Mouse (Mus musculus) thymus, adult 2 months (tissue): ENCODE results near the gene Arpc2. TPM values are rescaled to one million over a fixed set of nuclear protein-coding genes. Genes with fewer than 3 reads are reported as not detected.

Experiments used
- DNase-seq: peaks from one replicate; pipeline ENCODE4 v3.0.0; 2021
- H3K27ac ChIP-seq: fragments of 200-500 bp; 2 replicates; pipeline ENCODE4 v1.5.1; 2012; ENCODE audit warnings: low read length, control low read depth; ENCODE audit not compliant: control insufficient read depth, insufficient read depth
- H3K27me3 ChIP-seq: fragments of 200-500 bp; 2 replicates; pipeline ENCODE4 v1.6.1; 2012; ENCODE audit warnings: mild to moderate bottlenecking, low read length, moderate library complexity, mixed read lengths; ENCODE audit not compliant: control insufficient read depth, insufficient read depth
- H3K36me3 ChIP-seq: fragments of 200-500 bp; 2 replicates; pipeline ENCODE4 v1.6.1; 2012; ENCODE audit warnings: mild to moderate bottlenecking, low read length, moderate library complexity; ENCODE audit not compliant: control insufficient read depth, insufficient read depth
- H3K4me1 ChIP-seq: fragments of 200-500 bp; replicated peaks from 2 replicates; pipeline ENCODE4 v1.6.1; 2012; ENCODE audit warnings: low read length; ENCODE audit not compliant: control insufficient read depth, insufficient read depth
- H3K4me3 ChIP-seq: fragments of 200-500 bp; 2 replicates; pipeline ENCODE4 v1.5.1; 2012; ENCODE audit warnings: mild to moderate bottlenecking, low read length, control low read depth, moderate library complexity; ENCODE audit not compliant: control insufficient read depth, insufficient read depth
- CTCF ChIP-seq: fragments of 200-500 bp; IDR thresholded peaks from 2 replicates; pipeline ENCODE4 v1.5.1; 2012; ENCODE audit warnings: mild to moderate bottlenecking, control low read depth, low read length, moderate library complexity, borderline replicate concordance; ENCODE audit not compliant: control insufficient read depth, poor library complexity, insufficient read depth; ENCODE audit errors: extremely low read depth
- POLR2A ChIP-seq: fragments of 200-500 bp; IDR thresholded peaks from 2 replicates; pipeline ENCODE4 v1.6.1; 2012; ENCODE audit warnings: mild to moderate bottlenecking, low read length, control low read depth, moderate library complexity; ENCODE audit not compliant: control insufficient read depth, poor library complexity, insufficient read depth; ENCODE audit errors: extremely low read depth
- WGBS: fragments of 180-500 bp; shearing (Covaris S2); methylation state at CpG from one replicate; pipeline ENCODE4 v1.1.7; 2018; 5-methylcytosine and 5-hydroxymethylcytosine counted together
- polyA plus RNA-seq: library from polyadenylated mRNA; depleted of rRNA; stranded (reverse); fragments of >200 nt; gene quantifications from 2 replicates; pipeline ENCODE4 v1.2.3, GENCODE M21; 2012

Gene Arpc2
- polyA plus RNA-seq, 1 experiment: 263 TPM

DNA sequence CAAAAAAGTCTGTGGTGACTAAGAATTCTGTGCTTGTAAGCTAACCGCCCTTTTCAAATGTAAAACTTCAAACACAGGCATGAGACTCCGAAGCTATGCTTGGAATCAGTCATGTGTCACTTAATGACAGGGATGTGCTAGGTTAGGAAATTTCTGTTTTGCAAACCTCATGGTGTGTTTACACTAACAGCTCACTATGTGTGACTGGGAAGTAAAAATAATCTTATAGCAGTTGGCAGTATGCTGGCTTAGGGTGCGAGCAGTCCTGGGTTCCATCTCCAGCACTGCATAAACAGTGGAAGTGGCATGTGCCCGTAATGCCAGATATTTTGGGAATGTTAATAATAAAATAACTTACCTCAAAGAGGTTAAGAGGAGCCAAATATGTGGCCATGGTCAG is 69.1 kb downstream of the Arpc2 start:
- H3K36me3 ChIP-seq: no peaks in the 10 kb centered on the region
- H3K27ac ChIP-seq: no peak overlapping the region
- H3K4me3 ChIP-seq: no peak overlapping the region
- H3K4me1 ChIP-seq: peaks cover 18% of the 10 kb centered on the region
- WGBS: 97% methylated on average over 4 of the region's 4 CpGs
- no peaks in the 10 kb centered on the region; the same call in 1 of the 2 replicates for H3K27me3 ChIP-seq
- DNase-seq: no peak
- TF ChIP-seq POLR2A (no peak), CTCF (no peak)

GRCm38 (mm10) chr1:74305522-74305921 is 69.6 kb downstream of the Arpc2 start, which contains the start of gene Tmbim1:
Tmbim1 (minus strand) TSS chr1:74305622.
- no peak within 1 kb of the TSS for H3K4me3 ChIP-seq
- no peaks in the 10 kb centered on the region; the same call in 1 of the 2 replicates for H3K27me3 ChIP-seq
- H3K4me1 ChIP-seq: peaks cover 18% of the 10 kb centered on the region
- DNase-seq: no peak
- 97% methylated on average over 2 of the region's 2 CpGs for WGBS
- TF ChIP-seq POLR2A: no peak
- no peaks in the 10 kb centered on the region for H3K36me3 ChIP-seq
- H3K27ac ChIP-seq: no peak within 1 kb of the TSS

GRCm38 (mm10) chr1:74307146-74307545 is 71.3 kb downstream of the Arpc2 start:
- Histone ChIP-seq H3K4me3 (no peak overlapping the region), H3K36me3 (no peaks in the 10 kb centered on the region), H3K27me3 (no peaks in the 10 kb centered on the region; the same call in 1 of the 2 replicates), H3K4me1 (peaks cover 18% of the 10 kb centered on the region), H3K27ac (no peak overlapping the region)
- TF ChIP-seq CTCF: no peak
- 100% methylated on average over 1 of the region's 1 CpGs for WGBS
- DNase-seq: no peak

- peaks cover 18% of the 10 kb centered on the region for H3K4me1 ChIP-seq
- DNase-seq: no peak
- H3K4me3 ChIP-seq: no peak overlapping the region
- H3K27me3 ChIP-seq: no peaks in the 10 kb centered on the region; the same call in 1 of the 2 replicates
- no peak overlapping the region for H3K27ac ChIP-seq
- H3K36me3 ChIP-seq: no peaks in the 10 kb centered on the region
- WGBS: 51% methylated on average over 10 of the region's 10 CpGs
- TF ChIP-seq POLR2A: no peak
- no peak for TF ChIP-seq CTCF
These were observed 72.4 kb downstream of the Arpc2 start for GRCm38 (mm10) chr1:74308001-74308964.

DNA sequence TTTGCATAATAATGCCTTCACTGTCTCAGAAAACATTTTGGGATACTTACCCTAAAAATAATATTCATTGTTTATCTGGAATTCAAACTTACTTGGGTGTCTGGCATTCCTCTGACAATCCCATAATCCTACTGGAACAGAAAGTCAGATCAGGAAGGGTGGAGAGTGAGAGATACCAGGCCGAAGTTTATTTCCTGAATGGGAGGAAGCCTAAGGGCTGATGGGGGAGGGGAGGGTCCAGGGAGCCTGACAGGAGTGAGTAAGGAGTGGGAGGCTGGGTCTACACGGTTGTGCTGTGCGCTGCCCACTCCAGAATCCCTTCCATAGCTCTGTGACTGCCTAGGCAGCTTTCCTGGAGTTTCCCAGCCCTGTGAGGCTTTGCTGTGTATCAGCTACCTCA is 73.9 kb downstream of the Arpc2 start:
- TF ChIP-seq POLR2A (no peak), CTCF (no peak)
- H3K36me3 ChIP-seq: no peaks in the 10 kb centered on the region
- H3K4me1 ChIP-seq: peaks cover 9% of the 10 kb centered on the region
- no peak overlapping the region for H3K4me3 ChIP-seq
- H3K27me3 ChIP-seq: no peaks in the 10 kb centered on the region
- DNase-seq: no peak
- 63% methylated on average over 3 of the region's 3 CpGs for WGBS
- H3K27ac ChIP-seq: no peak overlapping the region

DNA sequence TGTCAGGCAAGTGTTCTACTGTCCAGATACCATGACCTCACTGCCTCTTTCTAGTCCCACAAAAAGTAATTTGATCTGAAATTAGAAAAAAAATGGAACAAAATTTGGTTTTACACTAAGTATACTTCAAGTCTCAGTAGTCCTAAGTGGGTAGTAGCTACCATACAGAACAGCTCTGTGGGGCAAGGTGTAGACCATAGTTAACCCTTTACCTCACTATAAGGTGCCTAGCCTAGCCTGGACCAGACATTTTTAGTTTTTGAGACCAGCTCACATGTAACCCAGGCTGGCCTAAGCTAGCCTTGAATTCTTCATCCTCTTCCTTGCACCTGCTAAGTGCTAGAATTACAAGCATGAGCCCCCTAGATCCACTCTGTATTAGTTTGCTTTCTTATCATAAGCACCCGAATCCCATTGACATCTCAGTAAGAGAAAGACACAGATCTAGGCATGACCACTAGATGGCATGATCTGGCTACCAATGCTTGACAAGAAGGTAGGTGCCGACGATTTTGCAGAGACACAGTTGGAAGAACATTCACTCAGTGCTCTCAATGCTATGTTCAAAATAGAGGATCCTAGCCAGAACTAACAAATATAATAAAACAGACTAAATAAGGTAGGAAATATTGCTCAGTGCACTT is 77.3 kb downstream of the Arpc2 start:
- Histone ChIP-seq H3K36me3 (no peaks in the 10 kb centered on the region), H3K4me3 (no peak overlapping the region), H3K27ac (no peak overlapping the region), H3K27me3 (no peaks in the 10 kb centered on the region), H3K4me1 (peaks cover 18% of the 10 kb centered on the region)
- DNase-seq: peak; percentile 72
- WGBS: 4% methylated on average over 3 of the region's 3 CpGs
- TF ChIP-seq CTCF (no peak), POLR2A (no peak)
